Mouse (Mus musculus): ENCODE results near the gene Palb2.

GRCm38 (mm10) chr7:122081071-122081470 is 51.7 kb downstream of the Palb2 start:
- TF ChIP-seq POLR2A (IDR thresholded peaks at IDR 0.05; ENCODE audit: low read depth, low read length): no peak
- no peak for TF ChIP-seq EP300 (IDR thresholded peaks at IDR 0.05; ENCODE audit: low read length)
- no peak for TF ChIP-seq MAZ (IDR thresholded peaks at IDR 0.05; ENCODE audit: low read depth, low read length)
- TF ChIP-seq CTCF (conservative IDR thresholded peaks at IDR 0.05 in 1 of 2, IDR thresholded peaks at IDR 0.05 in 1 of 2; ENCODE audit: low read depth in 2 of 2, low read length in 2 of 2): no peak
- TF ChIP-seq ELF1 (IDR thresholded peaks at IDR 0.05; ENCODE audit: low read depth, low read length): no peak
- TF ChIP-seq CHD1 (IDR thresholded peaks at IDR 0.05; ENCODE audit: low read depth, low read length): no peak
- TF ChIP-seq TCF12 (IDR thresholded peaks at IDR 0.05; ENCODE audit: low read depth, low read length): no peak
- no peak for TF ChIP-seq POLR2AphosphoS2 (IDR thresholded peaks at IDR 0.05; ENCODE audit: low read depth, low read length)
- no peak for TF ChIP-seq SIN3A (IDR thresholded peaks at IDR 0.05; ENCODE audit: low read length)

Data from CH12.LX (cell line).